Mouse (Mus musculus) stomach, postnatal 0 days (tissue): ENCODE measurements around the gene Fem1a. TPM values are rescaled to one million over a fixed set of nuclear protein-coding genes. Genes with fewer than 3 reads are reported as not detected.

Source experiments
- ATAC-seq: fragments of 200-750 bp; cut with Nextera tagmentation; 2 replicates; pipeline ENCODE4 v1.8.0; 2017; ENCODE audit not compliant: low FRiP score, low TSS enrichment
- DNase-seq: peaks from one replicate; pipeline ENCODE4 v3.0.0-alpha.2; 2016; ENCODE audit warnings: low spot score
- H3K27ac ChIP-seq: fragments of 300-500 bp; sonication (generic); replicated peaks from 2 replicates; pipeline ENCODE4 v1.5.1; 2014; ENCODE audit warnings: mild to moderate bottlenecking, control low read depth
- H3K27me3 ChIP-seq: fragments of 300-500 bp; sonication (generic); 2 replicates; pipeline ENCODE4 v1.6.1; 2014; ENCODE audit warnings: low read length; ENCODE audit not compliant: control insufficient read depth, insufficient read depth
- H3K36me3 ChIP-seq: fragments of 300-500 bp; sonication (generic); 2 replicates; pipeline ENCODE4 v1.6.1; 2014; ENCODE audit warnings: low read length, mixed read lengths; ENCODE audit not compliant: control insufficient read depth, insufficient read depth
- H3K4me1 ChIP-seq: fragments of 300-500 bp; sonication (generic); replicated peaks from 2 replicates; pipeline ENCODE4 v1.6.1; 2014; ENCODE audit warnings: antibody characterized with exemption; ENCODE audit not compliant: control insufficient read depth, insufficient read depth
- H3K4me2 ChIP-seq: fragments of 300-500 bp; sonication (generic); replicated peaks from 2 replicates; pipeline ENCODE4 v1.6.1; 2014; ENCODE audit warnings: low read depth, mild to moderate bottlenecking, control low read depth, moderate library complexity
- H3K4me3 ChIP-seq: fragments of 300-500 bp; sonication (generic); 2 replicates; pipeline ENCODE4 v1.5.1; 2014; ENCODE audit warnings: low read depth, low read length, control low read depth
- H3K9ac ChIP-seq: fragments of 300-500 bp; sonication (generic); 2 replicates; pipeline ENCODE4 v1.6.1; 2014; ENCODE audit warnings: mild to moderate bottlenecking, low read length, control low read depth, mixed read lengths
- H3K9me3 ChIP-seq: fragments of 300-500 bp; sonication (generic); 2 replicates; pipeline ENCODE4 v1.6.1; 2016; ENCODE audit warnings: low read length; ENCODE audit not compliant: control insufficient read depth
- CTCF ChIP-seq: IDR thresholded peaks from 2 replicates; pipeline ENCODE4 v1.5.1; 2016; ENCODE audit warnings: antibody characterized with exemption, low read depth, mild to moderate bottlenecking, moderate library complexity
- EP300 ChIP-seq: optimal IDR thresholded peaks from 2 replicates; pipeline ENCODE3; 2016; ENCODE audit warnings: antibody characterized with exemption
- WGBS: fragments of 180-500 bp; shearing (Covaris S2); extraction: QIAGEN DNeasy Blood & Tissue Kit; methylation state at CpG from one replicate; pipeline ENCODE4 v1.1.7; 2014; 5-methylcytosine and 5-hydroxymethylcytosine counted together
- polyA plus RNA-seq: library from polyadenylated mRNA; unstranded; fragments of >200 nt; fragmentation: Nextera tagmentation; extraction: Ambion mirVana; gene quantifications from 2 replicates; pipeline ENCODE4 v1.2.1, GENCODE M21; 2015

Gene Fem1a
- polyA plus RNA-seq, 1 experiment from 2014 or later, result 9.6 TPM

DNA sequence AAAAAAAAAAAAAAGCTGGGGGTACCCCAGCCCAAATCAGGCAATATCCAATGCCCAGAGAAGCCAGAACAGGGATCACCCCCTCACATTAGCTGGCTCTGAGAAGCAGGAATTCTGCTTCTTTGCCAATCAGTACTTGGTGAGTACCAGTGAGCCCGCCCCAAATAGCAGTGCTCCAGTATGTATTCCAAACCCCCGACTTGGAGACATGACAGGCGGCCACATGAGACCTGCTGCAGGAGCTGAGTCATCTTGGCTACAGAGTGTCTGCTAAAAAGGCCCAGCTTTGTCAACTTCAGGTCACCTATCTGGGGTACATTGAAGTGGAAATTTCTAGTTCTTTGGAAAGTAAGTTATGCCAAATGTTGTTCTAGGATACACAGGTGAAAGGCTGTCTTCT, 30.0 kb upstream of the Fem1a start:
- Histone ChIP-seq H3K27me3 (no peaks in the 10 kb centered on the region), H3K9me3 (no peaks in the 10 kb centered on the region), H3K36me3 (no peaks in the 10 kb centered on the region), H3K27ac (no peak overlapping the region), H3K4me1 (no peaks in the 10 kb centered on the region), H3K4me2 (no peak overlapping the region), H3K4me3 (no peak overlapping the region), H3K9ac (no peak overlapping the region)
- TF ChIP-seq CTCF, result no peak
- no peak for TF ChIP-seq EP300
- ATAC-seq (no peak), DNase-seq (no peak)
- 74% methylated on average over 3 of the region's 3 CpGs for WGBS

DNA sequence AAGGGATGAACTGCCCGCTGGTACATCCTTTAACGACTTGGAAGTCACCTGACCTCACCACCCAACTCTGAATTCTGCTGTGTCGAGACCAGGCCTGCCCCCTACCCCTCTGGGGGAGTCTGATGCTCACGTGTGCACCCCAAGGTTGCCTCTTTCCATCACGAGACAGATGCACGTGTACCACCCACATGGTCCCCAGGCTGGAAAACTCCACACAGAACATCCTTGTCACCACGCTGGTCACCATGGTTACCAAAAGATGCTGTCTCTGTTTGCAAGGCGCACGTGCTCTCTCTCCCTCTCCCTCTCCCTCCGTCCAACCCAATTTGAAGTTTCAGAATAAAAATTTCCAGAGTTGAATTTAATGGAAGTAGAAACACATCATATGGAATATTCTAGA, 26.7 kb upstream of the Fem1a start:
- 59% methylated on average over 10 of the region's 10 CpGs for WGBS
- no peaks in the 10 kb centered on the region for H3K27me3 ChIP-seq
- no peaks in the 10 kb centered on the region for H3K9me3 ChIP-seq
- H3K4me2 ChIP-seq, result no peak overlapping the region
- TF ChIP-seq EP300 (no peak), CTCF (no peak)
- no peaks in the 10 kb centered on the region for H3K36me3 ChIP-seq
- ATAC-seq, result no peak
- H3K4me3 ChIP-seq, result no peak overlapping the region
- no peaks in the 10 kb centered on the region for H3K4me1 ChIP-seq
- DNase-seq, result no peak
- H3K9ac ChIP-seq, result no peak overlapping the region
- no peak overlapping the region for H3K27ac ChIP-seq

DNA sequence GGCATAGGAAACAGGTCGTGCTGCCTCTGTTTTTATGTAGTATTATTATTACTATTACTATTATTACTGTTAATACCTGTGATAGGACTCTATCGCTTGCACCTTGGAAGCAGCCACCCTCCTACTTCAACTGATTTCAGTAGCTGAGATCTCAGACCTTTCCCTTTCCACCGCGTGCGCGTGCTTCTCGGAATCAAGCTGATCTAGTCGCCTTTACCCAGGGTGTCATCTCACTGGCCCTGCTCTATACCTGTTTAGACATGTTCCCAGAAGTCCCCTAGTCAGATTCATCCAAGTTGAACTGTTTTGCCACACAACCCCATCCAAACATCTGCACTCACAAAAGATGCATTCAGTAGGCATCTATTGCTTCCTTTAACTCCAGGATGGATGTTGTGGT, 23.2 kb upstream of the Fem1a start:
- ATAC-seq (no peak), DNase-seq (no peak)
- no peak overlapping the region for H3K9ac ChIP-seq
- H3K4me1 ChIP-seq, result no peaks in the 10 kb centered on the region
- WGBS, result 54% methylated on average over 8 of the region's 8 CpGs
- H3K4me3 ChIP-seq, result no peak overlapping the region
- TF ChIP-seq EP300, result no peak
- H3K27ac ChIP-seq, result no peak overlapping the region
- H3K9me3 ChIP-seq, result no peaks in the 10 kb centered on the region
- no peak overlapping the region for H3K4me2 ChIP-seq
- H3K36me3 ChIP-seq, result no peaks in the 10 kb centered on the region
- no peaks in the 10 kb centered on the region for H3K27me3 ChIP-seq

DNA sequence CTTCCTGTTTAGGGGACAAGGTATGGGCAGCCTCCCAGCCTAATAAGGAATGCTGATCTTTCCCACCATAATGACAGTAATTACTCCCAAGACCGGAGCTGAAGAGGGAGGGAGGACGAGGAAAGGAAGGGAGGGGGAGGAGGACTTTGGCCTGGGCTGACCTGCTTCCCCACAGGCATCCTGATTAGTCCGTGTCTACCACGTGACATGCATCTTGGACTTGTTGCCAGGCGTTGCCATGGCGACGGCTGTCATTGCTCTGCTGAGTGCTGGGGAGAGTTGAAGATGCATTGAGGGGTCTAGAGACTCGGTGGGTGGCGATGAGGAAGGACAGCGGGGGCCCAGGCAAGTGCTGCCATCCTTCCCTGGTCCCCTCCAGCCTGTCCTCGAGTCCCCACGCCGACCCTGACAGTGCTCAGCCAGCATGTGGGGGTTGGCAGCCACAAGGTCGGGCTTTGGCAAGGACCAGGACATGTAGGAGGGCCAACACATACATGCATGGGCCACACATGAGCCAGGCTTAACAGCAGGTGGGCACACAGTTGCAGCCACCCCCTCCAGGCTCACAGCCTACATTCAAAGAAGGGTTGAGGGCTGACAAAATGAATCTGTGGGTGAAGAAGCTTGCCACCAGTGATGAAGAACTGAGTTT, 22.7 kb upstream of the Fem1a start:
- TF ChIP-seq EP300 (no peak), CTCF (no peak)
- H3K27ac ChIP-seq, result no peak overlapping the region
- H3K36me3 ChIP-seq, result no peaks in the 10 kb centered on the region
- no peaks in the 10 kb centered on the region for H3K9me3 ChIP-seq
- DNase-seq, result peak; percentile 55
- 5% methylated on average over 14 of the region's 14 CpGs for WGBS
- H3K4me2 ChIP-seq, result no peak overlapping the region
- peak; percentile 84 for ATAC-seq
- H3K4me1 ChIP-seq, result no peaks in the 10 kb centered on the region
- no peak overlapping the region for H3K9ac ChIP-seq
- no peaks in the 10 kb centered on the region for H3K27me3 ChIP-seq
- H3K4me3 ChIP-seq, result no peak overlapping the region

DNA sequence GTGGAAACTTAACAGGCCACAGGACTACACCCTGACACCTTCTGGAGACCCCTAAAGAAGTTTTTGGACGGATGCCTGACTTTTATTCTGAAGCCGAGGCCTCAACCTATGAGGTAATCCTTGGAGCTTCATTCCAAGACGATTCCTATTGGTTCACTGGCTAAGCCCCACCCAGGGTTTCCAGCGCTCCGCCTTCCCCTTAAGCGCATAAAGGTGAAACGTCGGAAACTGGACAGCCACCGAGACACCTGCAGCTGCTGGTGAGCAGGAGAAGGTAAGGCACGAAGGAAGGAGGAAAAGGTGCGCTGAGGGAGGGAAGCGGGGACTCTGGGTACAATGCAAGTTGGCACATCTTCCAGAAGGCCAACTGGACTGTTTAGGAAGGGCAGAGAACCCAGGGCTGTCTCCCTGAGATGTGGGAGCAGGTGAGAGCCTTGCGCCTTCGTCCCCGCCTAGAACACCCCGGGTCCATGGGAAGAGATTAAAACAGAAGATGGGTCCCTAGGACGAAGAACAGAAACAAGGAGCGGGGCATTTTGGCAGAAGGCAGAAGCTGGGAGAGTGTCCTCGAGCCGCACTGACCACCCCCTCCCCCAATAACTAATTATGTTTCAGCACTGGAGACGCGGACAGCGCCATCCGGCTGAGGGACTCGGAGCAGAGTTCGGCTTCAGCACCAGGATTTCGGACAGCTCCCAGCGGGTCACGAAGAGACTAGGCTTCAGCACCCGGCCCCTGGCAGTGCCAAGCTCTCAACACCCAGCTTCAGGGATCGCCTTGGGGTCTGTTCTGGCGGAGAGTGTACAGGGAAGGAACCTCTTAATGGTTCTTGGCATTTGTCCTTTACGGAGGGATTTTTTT, 14.8 kb upstream of the Fem1a start:
- Histone ChIP-seq H3K9ac (no peak overlapping the region), H3K27me3 (no peaks in the 10 kb centered on the region), H3K4me1 (no peaks in the 10 kb centered on the region), H3K4me3 (no peak overlapping the region), H3K36me3 (no peaks in the 10 kb centered on the region), H3K27ac (no peak overlapping the region), H3K9me3 (no peaks in the 10 kb centered on the region), H3K4me2 (no peak overlapping the region)
- TF ChIP-seq EP300, result no peak
- peak; percentile 34 for TF ChIP-seq CTCF
- ATAC-seq (peak; percentile 77), DNase-seq (peak; percentile 92)
- under 1% methylated on average over 33 of the region's 33 CpGs for WGBS

DNA sequence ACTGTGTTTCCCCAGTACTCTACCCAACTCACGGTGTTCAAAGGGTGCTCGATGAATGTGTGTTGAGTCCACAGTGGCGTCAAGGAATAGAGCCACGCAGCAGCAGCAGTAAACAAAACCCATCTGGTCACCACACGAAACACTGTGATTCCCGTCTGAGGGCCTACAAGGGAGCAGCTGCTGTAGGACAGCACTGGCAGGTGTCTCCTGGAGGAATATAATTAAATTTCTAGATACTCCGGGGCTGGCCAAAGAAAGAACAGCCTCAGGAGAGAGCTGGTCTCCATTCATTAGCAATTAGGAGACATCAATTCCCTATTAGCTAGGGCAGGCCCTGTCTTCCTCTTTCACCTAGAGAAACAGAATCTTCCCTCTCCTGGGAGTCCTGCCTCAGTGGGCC, 11.0 kb upstream of the Fem1a start:
- Histone ChIP-seq H3K4me1 (no peaks in the 10 kb centered on the region), H3K9ac (no peak overlapping the region), H3K9me3 (no peaks in the 10 kb centered on the region), H3K36me3 (no peaks in the 10 kb centered on the region), H3K4me2 (no peak overlapping the region), H3K27me3 (no peaks in the 10 kb centered on the region), H3K27ac (no peak overlapping the region), H3K4me3 (no peak overlapping the region)
- no peak for TF ChIP-seq CTCF
- TF ChIP-seq EP300, result no peak
- DNase-seq (no peak), ATAC-seq (no peak)
- whole genome bisulfite sequencing, result 61% methylated on average over 7 of the region's 7 CpGs
